Mouse (Mus musculus) left cerebral cortex, adult 9 months (tissue): ENCODE measurements at regions not wholly inside any gene's neighbourhood (a gene's known extent, or its start where the extent isn't known, plus 50 kb on each side); places are given as distances from the start of the nearest gene placed in this dataset.
A peak's percentile ranks its signal among the peaks of the same experiment; 100 is the strongest.

Experiments used
- DNase-seq, 2 experiments: peaks; one replicate each; pipeline ENCODE4 v3.0.0; 2022; ENCODE audit warnings: low spot score in 2 of 2

- peak; percentile 9 to 20 for DNase-seq
Observed at GRCm38 (mm10) chr14:83803412-83803811, 640.0 kb upstream of the Pcdh17 start.
